Mouse (Mus musculus): ENCODE data around the gene Gm5771. TPM values are rescaled to one million over a fixed set of nuclear protein-coding genes. Genes with fewer than 3 reads are reported as not detected.
"Not testable (repeated sequence)": the region's sequence is repeated elsewhere in the genome, so short reads cannot be mapped to it uniquely, and the experiment has no call there.

The Gm5771 gene
- not detected in 2 replicates for polyA plus RNA-seq (2015; fragmentation: Nextera tagmentation; extraction: Ambion mirVana)

GRCm38 (mm10) chr6:41392056-41392455, at the start of gene Gm5771:
TSS of gene Gm5771 (plus strand) at chr6:41392356.
- not testable (repeated sequence) for H3K9me3 ChIP-seq; H3K4me2 ChIP-seq; H3K4me1 ChIP-seq; H3K9ac ChIP-seq; H3K27ac ChIP-seq; ATAC-seq (ENCODE audit: insufficient number of reproducible peaks, insufficient read depth, low FRiP score, low TSS enrichment, low read depth); H3K27me3 ChIP-seq; H3K36me3 ChIP-seq; H3K4me3 ChIP-seq

GRCm38 (mm10) chr6:41353932-41354331, 38.2 kb upstream of the Gm5771 start, which contains the start of gene Try10:
TSS of gene Try10 (plus strand) at chr6:41354105.
- H3K9me3 ChIP-seq, result no peaks in the 10 kb centered on the region
- WGBS, result 78% methylated on average over 2 of the region's 2 CpGs
- no peak within 1 kb of the TSS for H3K4me2 ChIP-seq
- H3K9ac ChIP-seq, result no peak within 1 kb of the TSS
- H3K27me3 ChIP-seq, result no peaks in the 10 kb centered on the region
- no peak within 1 kb of the TSS for H3K27ac ChIP-seq
- no peaks in the 10 kb centered on the region for H3K36me3 ChIP-seq
- H3K4me1 ChIP-seq, result no peaks in the 10 kb centered on the region
- H3K4me3 ChIP-seq, result no peak within 1 kb of the TSS
- ATAC-seq (ENCODE audit: insufficient number of reproducible peaks, insufficient read depth, low FRiP score, low TSS enrichment, low read depth), result no peak

- not testable (repeated sequence) for ATAC-seq (ENCODE audit: insufficient number of reproducible peaks, insufficient read depth, low FRiP score, low TSS enrichment, low read depth); H3K4me3 ChIP-seq; H3K4me1 ChIP-seq; H3K9me3 ChIP-seq; H3K27me3 ChIP-seq; H3K36me3 ChIP-seq; H3K9ac ChIP-seq; H3K27ac ChIP-seq; H3K4me2 ChIP-seq
- WGBS, result 67% methylated on average over 2 of the region's 2 CpGs
Measured at GRCm38 (mm10) chr6:41373772-41374171, 18.4 kb upstream of the Gm5771 start.

GRCm38 (mm10) chr6:41377578-41377977, 14.6 kb upstream of the Gm5771 start, which contains the start of gene Prss3:
TSS of gene Prss3 (minus strand) at chr6:41377678.
- H3K4me1 ChIP-seq; H3K27me3 ChIP-seq; H3K9ac ChIP-seq; H3K9me3 ChIP-seq; H3K36me3 ChIP-seq; ATAC-seq (ENCODE audit: insufficient number of reproducible peaks, insufficient read depth, low FRiP score, low TSS enrichment, low read depth); H3K4me3 ChIP-seq; H3K27ac ChIP-seq; H3K4me2 ChIP-seq: not testable (repeated sequence)

- 74% methylated on average over 2 of the region's 2 CpGs for WGBS
- H3K27ac ChIP-seq, result no peak overlapping the region
Measured at GRCm38 (mm10) chr6:41386781-41387180, 5.4 kb upstream of the Gm5771 start.

GRCm38 (mm10) chr6:41391640-41392039, 516 bp upstream of the Gm5771 start:
- H3K27me3 ChIP-seq; H3K4me1 ChIP-seq; H3K4me3 ChIP-seq; H3K9ac ChIP-seq; H3K9me3 ChIP-seq; H3K36me3 ChIP-seq; H3K4me2 ChIP-seq; H3K27ac ChIP-seq; ATAC-seq (ENCODE audit: insufficient number of reproducible peaks, insufficient read depth, low FRiP score, low TSS enrichment, low read depth): not testable (repeated sequence)
- 70% methylated on average over 1 of the region's 1 CpGs for WGBS

More at GRCm38 (mm10) chr6:41386781-41387180, 5.4 kb upstream of the Gm5771 start:
- Histone ChIP-seq H3K4me1 (no peaks in the 10 kb centered on the region), H3K36me3 (no peaks in the 10 kb centered on the region), H3K27me3 (no peaks in the 10 kb centered on the region), H3K9me3 (no peaks in the 10 kb centered on the region), H3K9ac (no peak overlapping the region), H3K4me2 (no peak overlapping the region), H3K4me3 (no peak overlapping the region)
- ATAC-seq (ENCODE audit: insufficient number of reproducible peaks, insufficient read depth, low FRiP score, low TSS enrichment, low read depth), result no peak

GRCm38 (mm10) chr6:41442261-41442660, 50.1 kb downstream of the Gm5771 start:
- 79% methylated on average over 2 of the region's 2 CpGs for WGBS
- H3K4me2 ChIP-seq; H3K4me3 ChIP-seq; ATAC-seq (ENCODE audit: insufficient number of reproducible peaks, insufficient read depth, low FRiP score, low TSS enrichment, low read depth); H3K27me3 ChIP-seq; H3K4me1 ChIP-seq; H3K9ac ChIP-seq; H3K9me3 ChIP-seq; H3K36me3 ChIP-seq; H3K27ac ChIP-seq: not testable (repeated sequence)

GRCm38 (mm10) chr6:41446045-41446444, 53.9 kb downstream of the Gm5771 start, which contains the start of gene Gm10334:
TSS of gene Gm10334 (minus strand) at chr6:41446145.
- H3K27ac ChIP-seq; ATAC-seq (ENCODE audit: insufficient number of reproducible peaks, insufficient read depth, low FRiP score, low TSS enrichment, low read depth); H3K27me3 ChIP-seq; H3K9ac ChIP-seq; H3K4me3 ChIP-seq; H3K9me3 ChIP-seq; H3K4me1 ChIP-seq; H3K4me2 ChIP-seq; H3K36me3 ChIP-seq: not testable (repeated sequence)

Other genes with a start within 250 kb of the Gm5771 start
- gene Try4, start 90.1 kb upstream of the Gm5771 start, polyA plus RNA-seq (2015; fragmentation: Nextera tagmentation; extraction: Ambion mirVana), result not detected in 2 replicates
- not detected in 2 replicates for gene Try5, start 75.5 kb upstream of the Gm5771 start, polyA plus RNA-seq (2015; fragmentation: Nextera tagmentation; extraction: Ambion mirVana)
- not detected in 2 replicates for gene Try10, start 38.3 kb upstream of the Gm5771 start, polyA plus RNA-seq (2015; fragmentation: Nextera tagmentation; extraction: Ambion mirVana)
- gene Prss3, start 14.7 kb upstream of the Gm5771 start, polyA plus RNA-seq (2015; fragmentation: Nextera tagmentation; extraction: Ambion mirVana), result not detected in 2 replicates
- not detected in 2 replicates for gene Gm10334, start 53.8 kb downstream of the Gm5771 start, polyA plus RNA-seq (2015; fragmentation: Nextera tagmentation; extraction: Ambion mirVana)
- not detected in 2 replicates for gene Prss1, start 66.6 kb downstream of the Gm5771 start, polyA plus RNA-seq (2015; fragmentation: Nextera tagmentation; extraction: Ambion mirVana)
- not detected in 2 replicates for gene Prss2, start 129.4 kb downstream of the Gm5771 start, polyA plus RNA-seq (2015; fragmentation: Nextera tagmentation; extraction: Ambion mirVana)
- gene Ephb6, start 213.1 kb downstream of the Gm5771 start, polyA plus RNA-seq (2015; fragmentation: Nextera tagmentation; extraction: Ambion mirVana), result 23.8 and 27.1 TPM in 2 replicates
- 1.3 TPM in 2 replicates for gene Trpv6, start 244.0 kb downstream of the Gm5771 start, polyA plus RNA-seq (2015; fragmentation: Nextera tagmentation; extraction: Ambion mirVana)